Mouse (Mus musculus) bone marrow macrophage, adult 2 months (primary cell): ENCODE measurements at regions not wholly inside any gene's neighbourhood (a gene's known extent, or its start where the extent isn't known, plus 50 kb on each side); places are given as distances from the start of the nearest gene placed in this dataset.

Experiments used
- CTCF ChIP-seq: IDR thresholded peaks from 2 replicates; pipeline ENCODE4 v1.5.1; 2012; ENCODE audit warnings: low read depth, mild to moderate bottlenecking, low read length, moderate library complexity
- POLR2A ChIP-seq: IDR thresholded peaks from 2 replicates; pipeline ENCODE4 v1.6.1; 2012; ENCODE audit warnings: mild to moderate bottlenecking, low read depth, low read length, borderline replicate concordance

DNA sequence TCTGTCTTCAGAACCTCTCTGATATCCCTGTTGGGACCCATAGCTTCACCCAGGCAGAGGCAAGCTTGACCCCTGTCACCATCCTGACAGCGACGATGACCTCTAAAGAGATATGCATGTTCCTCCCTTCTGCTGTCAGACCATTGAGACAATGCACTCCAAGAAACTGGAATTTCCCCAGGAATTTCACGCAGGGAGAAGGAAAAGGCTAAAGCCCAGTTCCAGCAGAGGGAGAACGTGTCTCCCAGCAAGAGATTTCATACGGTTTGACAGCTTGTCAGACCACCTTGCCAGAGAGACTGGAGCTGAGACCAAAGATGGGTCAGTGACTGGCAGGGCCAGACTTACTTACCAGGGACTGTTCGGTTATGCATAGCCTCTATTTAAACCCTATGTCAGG is 167.9 kb downstream of the Rplp1 start:
- TF ChIP-seq CTCF (no peak), POLR2A (no peak)
